Mouse (Mus musculus) heart, postnatal 36 days (tissue): ENCODE data around the gene Slfn9. TPM values are rescaled to one million over a fixed set of nuclear protein-coding genes. Genes with fewer than 3 reads are reported as not detected.
A peak's percentile ranks its signal among the peaks of the same experiment; 100 is the strongest.
"Not testable (repeated sequence)": the region's sequence is repeated elsewhere in the genome, so short reads cannot be mapped to it uniquely, and the experiment has no call there.

ENCODE experiments used
- DNase-seq, 2 experiments: peaks; one replicate each; pipeline ENCODE4 v3.0.0; 2021 to 2022
- intact Hi-C: fragments of 180-260 bp; cut with DNase I; formaldehyde crosslinking; loops from one replicate; pipeline ENCODE4 v1.15.1; 2025
- total RNA-seq, 2 experiments: library from RNA; stranded (reverse); gene quantifications; 2 replicates each; pipeline ENCODE4 v1.2.3; 2021

The Slfn9 gene
- total RNA-seq, 2 experiments from 2014 or later: 0.92 to 1.4 TPM

DNA sequence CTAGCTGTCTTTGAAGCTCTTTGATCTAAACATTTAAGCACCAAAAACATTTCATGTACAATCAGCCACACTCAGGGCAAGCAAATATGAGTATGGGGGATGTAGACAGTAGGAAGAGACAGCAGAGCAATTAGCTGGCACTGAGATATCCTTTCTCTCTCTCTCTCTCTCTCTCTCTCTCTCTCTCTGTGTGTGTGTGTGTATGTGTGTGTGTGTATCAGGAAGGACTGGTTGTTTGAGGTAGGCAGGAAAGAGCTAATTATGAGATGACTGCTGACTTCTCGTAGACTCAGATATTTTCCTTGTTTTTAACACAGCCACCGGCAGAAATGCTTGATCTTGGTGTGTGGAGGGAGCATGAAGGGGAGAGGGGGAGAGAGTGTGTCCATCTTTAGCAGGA, 29.9 kb downstream of the Slfn9 start:
- no peak for DNase-seq
- intact Hi-C loops: no loop called here

DNA sequence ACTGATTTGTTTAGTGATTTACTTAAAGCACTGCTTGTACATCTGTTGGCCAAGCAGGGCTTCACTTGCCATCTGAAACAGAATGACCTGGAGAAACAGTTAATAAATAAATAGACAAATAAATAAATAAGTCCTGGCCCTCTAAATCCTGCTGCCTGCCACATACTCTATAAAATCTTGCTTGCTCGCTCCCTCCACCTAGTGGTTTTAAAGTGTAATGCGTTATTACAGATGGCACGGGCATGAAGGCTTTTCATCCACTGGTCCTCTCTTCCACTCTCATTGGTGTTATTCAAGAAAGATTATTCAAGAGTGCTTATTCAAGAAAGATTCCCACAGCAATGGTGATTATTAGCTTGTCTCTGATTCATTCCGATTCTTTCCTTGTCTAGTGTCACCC, 32.0 kb downstream of the Slfn9 start:
- DNase-seq: peak; percentile 26 to 49
- intact Hi-C loops: loop anchor here (1.0 kb wide), 1 partner anchor 44 kb away; no protein-coding TSS in a partner anchor

DNA sequence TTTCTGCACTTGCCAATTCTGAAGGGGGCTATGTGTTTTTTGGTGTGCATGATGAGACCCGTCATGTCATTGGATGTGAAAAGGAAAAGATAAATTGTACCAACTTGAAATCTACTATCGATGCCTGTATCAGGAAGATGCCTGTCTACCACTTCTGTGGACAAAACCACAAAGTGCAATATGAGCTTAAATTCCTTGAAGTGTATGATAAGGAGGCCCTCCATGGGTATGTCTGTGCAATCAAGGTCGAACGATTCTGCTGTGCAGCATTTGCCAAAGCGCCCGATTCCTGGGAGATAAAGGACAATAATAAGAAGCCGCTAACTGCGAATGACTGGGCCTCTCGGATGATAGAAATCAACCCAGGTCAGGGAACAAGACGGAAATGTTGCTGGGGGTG, 34.7 kb downstream of the Slfn9 start:
- DNase-seq: no peak
- intact Hi-C loops: no loop called here

DNA sequence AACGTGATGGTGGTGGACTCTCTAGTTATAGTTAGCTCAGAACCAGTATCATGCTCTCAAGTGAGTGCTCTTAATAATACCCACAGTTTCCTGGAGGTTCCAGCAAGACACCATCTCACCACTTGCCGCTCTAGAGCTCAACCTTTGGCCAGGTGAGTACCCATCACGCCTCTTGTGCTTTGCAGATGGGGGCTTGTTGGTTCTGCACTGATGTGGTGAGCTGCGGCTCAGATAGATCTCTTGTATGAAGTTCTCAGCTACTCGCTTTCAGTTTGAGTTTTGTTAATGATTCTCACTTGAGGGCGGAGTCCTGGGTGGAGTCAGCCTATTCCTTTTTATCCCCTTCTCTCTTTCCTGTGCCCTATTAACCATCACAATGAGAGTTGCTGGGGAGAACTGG, 37.0 kb downstream of the Slfn9 start:
- intact Hi-C loops: loop anchor here (2.0 kb wide), 1 partner anchor 26 kb away; no protein-coding TSS in a partner anchor
- DNase-seq: no peak

DNA sequence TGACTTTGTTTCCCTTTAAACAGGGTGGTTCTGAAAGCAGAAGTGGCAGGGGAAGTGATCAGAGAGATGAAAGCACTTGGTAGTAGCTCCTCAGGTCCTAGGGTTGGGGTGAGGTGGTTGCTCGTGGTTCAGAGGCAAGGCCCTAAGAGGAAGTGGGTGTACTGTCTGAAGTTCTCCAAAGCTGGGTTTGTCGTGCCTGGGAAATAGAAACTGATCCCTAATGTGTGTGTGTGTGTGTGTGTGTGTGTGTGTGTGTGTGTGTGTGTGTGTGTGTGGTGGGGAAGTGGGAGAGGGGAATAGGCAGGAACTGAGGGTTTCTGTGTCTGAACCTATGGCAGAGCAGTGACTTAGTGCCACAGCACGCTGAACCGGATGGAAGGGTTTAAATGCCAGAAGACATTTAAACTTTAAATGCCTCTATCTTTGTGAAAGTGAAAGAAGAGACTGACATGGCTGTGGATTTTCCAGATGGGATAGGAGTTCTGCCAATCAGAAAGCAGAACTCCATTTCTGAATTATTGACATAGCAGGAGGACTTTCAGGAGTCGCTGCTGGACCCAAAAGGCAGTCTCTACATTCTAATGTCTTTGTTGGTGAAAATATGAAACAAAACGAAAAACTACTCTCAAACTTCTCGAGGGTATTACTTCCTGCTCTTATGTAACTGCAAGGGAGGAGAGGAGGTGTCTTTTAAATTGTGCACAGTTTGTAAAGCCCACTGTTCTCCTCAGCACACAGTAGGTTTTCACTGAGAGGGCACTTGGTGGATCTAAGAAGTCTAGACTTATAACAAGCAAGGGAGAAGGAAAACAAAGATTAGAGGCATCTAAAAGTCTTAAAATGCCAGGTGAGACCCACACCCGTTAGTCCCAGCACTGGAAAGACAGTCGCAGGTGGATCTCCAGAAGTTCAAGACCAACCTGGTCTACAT, 38.8 kb downstream of the Slfn9 start:
- intact Hi-C loops: loop anchor here (2.0 kb wide), 1 partner anchor 18 kb away; no protein-coding TSS in a partner anchor
- peak; percentile 41 to 63 for DNase-seq

GRCm38 (mm10) chr11:82951865-82952611, 39.6 kb downstream of the Slfn9 start:
- DNase-seq: peak; percentile 76 to 81
- intact Hi-C loops: loop anchor here (2.0 kb wide), 1 partner anchor 19 kb away; no protein-coding TSS in a partner anchor

GRCm38 (mm10) chr11:82950736-82951481, 40.7 kb downstream of the Slfn9 start, which contains the start of gene Slfn5:
Gene Slfn5, plus strand, starts transcription at chr11:82951349.
- intact Hi-C loops: no loop called here
- DNase-seq: peak; percentile 56 to 65

DNA sequence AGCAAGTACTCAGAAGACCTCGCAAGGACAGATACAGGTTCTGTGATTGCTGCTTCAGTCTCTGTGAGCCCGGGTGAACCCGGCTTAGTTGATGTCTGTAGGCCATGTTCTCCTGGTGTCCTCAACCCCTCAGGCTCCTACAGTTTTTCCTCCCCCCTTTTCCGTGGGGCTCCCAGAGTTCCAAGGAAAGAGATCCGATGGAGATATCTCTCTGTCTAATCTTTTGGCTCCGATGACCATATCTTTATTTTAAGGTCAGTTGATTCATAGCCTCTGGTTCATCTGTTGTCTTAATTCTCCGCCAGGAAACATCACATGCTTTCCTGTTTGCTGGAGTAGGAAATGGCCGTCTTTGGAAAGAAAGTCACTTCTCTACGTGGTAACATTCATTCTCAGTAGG, 42.6 kb downstream of the Slfn9 start:
- intact Hi-C loops: no loop called here
- DNase-seq: peak; percentile 29 to 35

DNA sequence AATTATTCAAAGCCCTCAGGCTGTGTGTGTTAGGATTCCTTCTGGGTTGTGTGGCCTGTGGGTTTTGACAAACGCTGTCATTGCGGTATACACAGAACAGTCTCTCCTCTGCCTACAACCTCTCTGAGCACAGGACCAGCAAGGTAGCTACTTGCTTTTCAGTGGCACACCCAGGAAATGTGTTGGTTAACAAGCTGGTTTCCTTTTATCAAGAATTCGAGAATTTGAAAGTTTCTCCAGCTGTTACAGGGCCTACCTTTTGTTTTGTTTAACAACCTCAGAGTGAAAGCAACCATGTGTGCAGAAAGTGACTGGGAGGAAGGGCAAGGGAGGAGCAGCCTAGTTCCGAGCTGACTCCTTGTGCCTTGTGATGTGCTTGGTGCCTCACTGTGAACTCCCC, 44.2 kb downstream of the Slfn9 start:
- DNase-seq: no peak
- intact Hi-C loops: loop anchor here (2.0 kb wide), 1 partner anchor 15 kb away; no protein-coding TSS in a partner anchor

DNA sequence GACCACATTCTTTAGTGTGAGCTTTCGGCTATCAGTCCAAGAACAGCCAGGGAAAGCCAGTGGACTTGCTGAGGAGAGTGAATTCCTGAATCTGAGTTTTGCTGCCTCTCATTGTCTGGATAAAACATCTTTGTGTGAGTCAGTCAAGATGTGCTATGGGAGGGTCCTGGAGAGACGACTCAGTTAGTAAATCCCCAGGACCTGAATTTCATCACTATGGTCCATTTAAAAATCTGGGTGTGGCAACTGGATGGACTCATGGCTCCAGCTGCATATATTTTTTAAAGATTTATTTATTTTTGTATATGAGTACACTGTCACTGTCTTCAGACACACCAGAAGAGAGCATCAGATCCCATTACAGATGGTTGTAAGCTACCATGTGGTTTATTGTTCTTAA, 46.0 kb downstream of the Slfn9 start:
- intact Hi-C loops: loop anchor here (2.0 kb wide), 1 partner anchor 13 kb away; no protein-coding TSS in a partner anchor
- no peak for DNase-seq

DNA sequence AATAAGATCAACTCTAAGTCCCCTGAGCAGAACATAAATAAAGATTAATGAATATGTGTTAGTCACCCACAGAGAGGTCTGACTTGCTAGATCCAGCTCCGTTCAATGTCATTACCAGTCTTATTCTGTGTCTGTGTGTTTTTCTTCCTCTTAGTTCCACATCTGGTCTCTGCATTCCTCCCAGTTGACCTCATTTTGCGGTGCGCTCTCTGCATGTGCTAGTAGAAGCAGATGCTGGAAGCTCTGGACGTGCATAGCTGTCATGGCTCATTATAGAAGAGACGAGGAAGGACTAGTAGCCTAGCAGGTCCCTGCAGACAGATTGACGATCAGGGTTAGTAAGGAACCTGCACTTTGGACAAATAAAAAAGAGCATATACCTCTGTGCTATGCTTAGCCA, 48.3 kb downstream of the Slfn9 start:
- DNase-seq: no peak
- intact Hi-C loops: no loop called here

DNA sequence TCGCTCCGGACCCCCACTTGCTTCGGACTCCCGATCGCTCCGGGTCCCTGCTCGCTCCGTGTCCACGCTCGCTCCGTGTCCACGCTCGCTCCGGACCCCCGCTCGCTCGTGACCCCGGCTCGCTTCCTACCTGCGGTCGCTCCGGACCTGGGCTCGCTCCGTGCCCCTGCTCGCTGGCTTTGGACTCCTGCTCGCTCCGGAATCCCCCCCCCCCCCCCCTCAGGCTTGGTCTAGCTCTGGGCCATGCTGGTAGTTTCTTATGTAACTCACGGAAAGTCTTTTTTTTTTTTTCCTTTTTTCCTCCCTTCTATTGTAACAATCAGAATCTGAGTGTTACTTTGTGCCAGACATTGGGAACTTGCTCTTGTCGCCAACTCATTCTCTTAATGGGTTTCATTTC, 58.4 kb downstream of the Slfn9 start:
- intact Hi-C loops: loop anchor here (2.0 kb wide), 1 partner anchor 14 kb away; no protein-coding TSS in a partner anchor
- DNase-seq: no peak

DNA sequence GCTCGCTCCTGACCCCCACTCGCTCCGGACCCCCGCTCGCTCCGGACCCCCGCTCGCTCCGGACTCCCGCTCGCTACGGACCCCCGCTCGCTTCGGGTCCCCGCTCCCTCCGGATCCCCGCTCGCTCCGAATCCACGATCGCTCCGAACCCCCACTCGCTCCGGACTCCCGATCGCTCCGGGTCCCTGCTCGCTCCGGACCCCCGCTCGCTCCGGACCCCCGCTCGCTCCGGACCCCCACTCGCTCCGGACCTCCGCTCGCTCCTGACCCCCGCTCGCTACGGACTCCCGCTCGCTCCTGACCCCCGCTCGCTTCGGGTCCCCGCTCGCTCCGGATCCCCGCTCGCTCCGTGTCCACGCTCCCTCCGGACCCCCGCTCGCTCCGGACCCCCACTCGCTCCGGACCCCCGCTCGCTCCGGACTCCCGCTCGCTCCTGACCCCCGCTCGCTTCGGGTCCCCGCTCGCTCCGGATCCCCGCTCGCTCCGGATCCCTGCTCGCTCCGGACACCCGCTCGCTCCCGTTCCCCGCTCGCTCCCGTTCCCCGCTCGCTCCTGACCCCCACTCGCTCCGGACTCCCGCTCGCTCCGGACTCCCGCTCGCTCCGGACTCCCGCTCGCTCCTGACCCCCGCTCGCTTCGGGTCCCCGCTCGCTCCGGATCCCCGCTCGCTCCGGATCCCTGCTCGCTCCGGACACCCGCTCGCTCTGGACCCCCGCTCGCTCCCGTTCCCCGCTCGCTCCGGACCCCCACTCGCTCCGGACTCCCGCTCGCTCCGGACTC, 59.8 kb downstream of the Slfn9 start:
- DNase-seq: not testable (repeated sequence)
- intact Hi-C loops: loop anchor here (2.0 kb wide), 1 partner anchor 15 kb away; no protein-coding TSS in a partner anchor

- intact Hi-C loops, DNase-seq: not testable (repeated sequence)
These were observed 60.5 kb downstream of the Slfn9 start for GRCm38 (mm10) chr11:82931161-82931560.

GRCm38 (mm10) chr11:82930391-82930955, 61.2 kb downstream of the Slfn9 start:
- intact Hi-C loops, DNase-seq: not testable (repeated sequence)

GRCm38 (mm10) chr11:82929633-82929950, 62.0 kb downstream of the Slfn9 start:
- intact Hi-C loops: loop anchor here (2.0 kb wide), 1 partner anchor 25 kb away; no protein-coding TSS in a partner anchor
- DNase-seq: no peak

- intact Hi-C loops: loop anchor here (2.0 kb wide), 1 partner anchor 26 kb away; no protein-coding TSS in a partner anchor
- DNase-seq: no peak
These were observed 62.6 kb downstream of the Slfn9 start for GRCm38 (mm10) chr11:82928897-82929632.
